9 mouse cellular contexts compared by ENCODE assay signal in genomic region chr17:35232659-35233058, GRCm38 (mm10). TPM values are rescaled to one million over a fixed set of nuclear protein-coding genes. Genes with fewer than 3 reads are reported as not detected.
DNase-seq lines count a peak whose midpoint lies in the region; ATAC-seq and TF ChIP-seq lines count a peak whose summit lies in the region.
"Had no signal": no experiment of that assay in that cellular context is flagged by ENCODE, and none has a peak within 500 bp of the region (broad histone marks: within the 10 kb centered on the region; RNA-seq: fewer than 3 reads in every experiment).

No protein-coding gene starts in this region.

- 75% methylated on average over 5 of the region's 5 CpGs for WGBS in heart, embryonic 13.5 days
- WGBS in intestine, postnatal 0 days = 60% methylated on average over 5 of the region's 5 CpGs
- 92% methylated on average over 5 of the region's 5 CpGs for WGBS in midbrain, embryonic 16.5 days

- peaks cover 37% of the 10 kb centered on the region for H3K4me1 ChIP-seq in heart, embryonic 13.5 days
- peaks cover 79% of the 10 kb centered on the region for H3K4me1 ChIP-seq in megakaryocyte, embryonic 14.5 days
- no peaks in the 10 kb centered on the region; the same call in 1 of the 2 replicates for H3K4me1 ChIP-seq in intestine, postnatal 0 days (replicated peaks; ENCODE audit: control insufficient read depth, insufficient read depth, low read length)
- peaks cover 22% of the 10 kb centered on the region for H3K4me1 ChIP-seq in midbrain, embryonic 16.5 days (ENCODE audit: control insufficient read depth, insufficient read depth, low read length)

- peak overlapping the region; percentile 94; the same call in 1 of the 2 replicates for H3K9ac ChIP-seq in heart, embryonic 13.5 days
- H3K9ac ChIP-seq in intestine, postnatal 0 days (ENCODE audit: low read depth, low read length) = no peak overlapping the region
- H3K9ac ChIP-seq in midbrain, embryonic 16.5 days (ENCODE audit: low read depth, low read length) = no peak overlapping the region

- H3K36me3 ChIP-seq in heart, embryonic 13.5 days = peaks cover 53% of the 10 kb centered on the region
- peaks cover 66% of the 10 kb centered on the region for H3K36me3 ChIP-seq in megakaryocyte, embryonic 14.5 days (replicated peaks; ENCODE audit: low read length)
- peaks cover 49% of the 10 kb centered on the region for H3K36me3 ChIP-seq in intestine, postnatal 0 days (ENCODE audit: control insufficient read depth, insufficient read depth)
- H3K36me3 ChIP-seq in midbrain, embryonic 16.5 days (ENCODE audit: control insufficient read depth, insufficient read depth, low read length) = peaks cover 11% of the 10 kb centered on the region

- no peak for ATAC-seq in heart, embryonic 13.5 days (ENCODE audit: extremely low read depth, insufficient number of reproducible peaks, low FRiP score, low TSS enrichment)
- ATAC-seq in megakaryocyte, adult 5-6 weeks (ENCODE audit: poor library complexity, severe bottlenecking) = no peak
- no peak for ATAC-seq in intestine, postnatal 0 days
- no peak for ATAC-seq in midbrain, embryonic 16.5 days

- H3K4me2 ChIP-seq in heart, embryonic 13.5 days = 0 out of 2 replicates have a peak overlapping the region, but pooled peaks have one; percentile 25
- H3K4me2 ChIP-seq in intestine, postnatal 0 days (replicated peaks; ENCODE audit: low read depth) = peak overlapping the region; percentile 17; the same call in 1 of the 2 replicates
- H3K4me2 ChIP-seq in midbrain, embryonic 16.5 days (ENCODE audit: low read length) = no peak overlapping the region

- no peak overlapping the region for H3K4me3 ChIP-seq in heart, embryonic 13.5 days
- peak overlapping the region; percentile 84 for H3K4me3 ChIP-seq in megakaryocyte, embryonic 14.5 days (replicated peaks)
- H3K4me3 ChIP-seq in intestine, postnatal 0 days (ENCODE audit: low read depth, low read length) = no peak overlapping the region
- no peak overlapping the region for H3K4me3 ChIP-seq in midbrain, embryonic 16.5 days (ENCODE audit: low read depth, low read length)

- H3K27me3 ChIP-seq in heart, embryonic 13.5 days (replicated peaks) = no peaks in the 10 kb centered on the region
- no peaks in the 10 kb centered on the region for H3K27me3 ChIP-seq in megakaryocyte, embryonic 14.5 days (replicated peaks)
- H3K27me3 ChIP-seq in intestine, postnatal 0 days (replicated peaks; ENCODE audit: control insufficient read depth, insufficient read depth, low read length) = no peaks in the 10 kb centered on the region
- no peaks in the 10 kb centered on the region for H3K27me3 ChIP-seq in midbrain, embryonic 16.5 days (ENCODE audit: control insufficient read depth, insufficient read depth, low read depth, low read length)

- no peak for DNase-seq in heart, postnatal 25 days (ENCODE audit: low spot score)
- peak; percentile 54 to 62 for DNase-seq in thymus, postnatal 10 days (ENCODE audit: low spot score in 2 of 2)
- no peak for DNase-seq in ovary, postnatal 14 days (ENCODE audit: low spot score)

- H3K27ac ChIP-seq in heart, embryonic 13.5 days (replicated peaks) = peak overlapping the region; percentile 98
- H3K27ac ChIP-seq in intestine, postnatal 0 days (ENCODE audit: low read depth, low read length) = 0 out of 2 replicates have a peak overlapping the region, but pooled peaks have one; percentile 15
- H3K27ac ChIP-seq in midbrain, embryonic 16.5 days (ENCODE audit: low read length) = no peak overlapping the region

- intact Hi-C loops in heart, postnatal 25 days (cut with DNase I) = loop anchor here (1.0 to 10.0 kb wide), 3 partner anchors 54 to 208 kb away; partner anchors contain the start of gene Sapcd1

- TF ChIP-seq CTCF in intestine, postnatal 0 days (IDR thresholded peaks at IDR 0.05; ENCODE audit: low read depth) = no peak

- no peaks in the 10 kb centered on the region for H3K9me3 ChIP-seq in heart, embryonic 13.5 days
- H3K9me3 ChIP-seq in megakaryocyte, embryonic 14.5 days = no peaks in the 10 kb centered on the region
- H3K9me3 ChIP-seq in intestine, postnatal 0 days (ENCODE audit: control insufficient read depth) = no peaks in the 10 kb centered on the region
- H3K9me3 ChIP-seq in midbrain, embryonic 16.5 days (replicated peaks; ENCODE audit: control insufficient read depth, low read length, poor library complexity, severe bottlenecking) = no peaks in the 10 kb centered on the region

RNA-seq across cellular contexts. Expression of gene Atp6v1g2, which starts 0.8 kb away (rescaled TPM):
- polyA plus RNA-seq in heart, embryonic 13.5 days (2015; fragmentation: Nextera tagmentation; extraction: Ambion mirVana) = 10.6 and 10.7 TPM in 2 replicates
- total RNA-seq in heart, postnatal 25 days (2021) = 1 to 10 TPM; 2.5 to 2.8 TPM
- 0.86 TPM in 1 of 2 replicates, not detected in the other for polyA plus RNA-seq in megakaryocyte, embryonic 14.5 days (2012; ENCODE audit: insufficient read depth, low replicate concordance)
- total RNA-seq in megakaryocyte, adult 5-6 weeks (2015) = 6.2 and 6.9 TPM in 2 replicates
- total RNA-seq in megakaryocyte, adult 5-6 weeks (2017) = 3.0 and 3.6 TPM in 2 replicates
- polyA plus RNA-seq in intestine, postnatal 0 days (2015; fragmentation: Nextera tagmentation; extraction: Ambion mirVana) = 4.1 and 4.3 TPM in 2 replicates
- polyA plus RNA-seq in midbrain, embryonic 16.5 days (2015; fragmentation: Nextera tagmentation; extraction: Ambion mirVana) = 111 and 139 TPM in 2 replicates

RNA-seq across cellular contexts. Expression of gene Nfkbil1, which starts 2.9 kb away (rescaled TPM):
- polyA plus RNA-seq in heart, embryonic 13.5 days (2015; fragmentation: Nextera tagmentation; extraction: Ambion mirVana) = 7.6 and 8.1 TPM in 2 replicates
- 1 to 10 TPM; 8.2 to 8.7 TPM for total RNA-seq in heart, postnatal 25 days (2021)
- 31.8 and 57.1 TPM in 2 replicates for polyA plus RNA-seq in megakaryocyte, embryonic 14.5 days (2012; ENCODE audit: insufficient read depth, low replicate concordance)
- total RNA-seq in megakaryocyte, adult 5-6 weeks (2015) = 2.2 and 4.5 TPM in 2 replicates
- 10.2 and 13.3 TPM in 2 replicates for total RNA-seq in megakaryocyte, adult 5-6 weeks (2017)
- polyA plus RNA-seq in intestine, postnatal 0 days (2015; fragmentation: Nextera tagmentation; extraction: Ambion mirVana) = 8.1 and 8.2 TPM in 2 replicates
- polyA plus RNA-seq in midbrain, embryonic 16.5 days (2015; fragmentation: Nextera tagmentation; extraction: Ambion mirVana) = 9.2 and 9.4 TPM in 2 replicates

RNA-seq across cellular contexts. Expression of gene Ddx39b, which starts 8.9 kb away (rescaled TPM):
- 279 TPM in 2 replicates for polyA plus RNA-seq in heart, embryonic 13.5 days (2015; fragmentation: Nextera tagmentation; extraction: Ambion mirVana)
- total RNA-seq in heart, postnatal 25 days (2021) = 10 to 100 TPM; 89.2 to 99.4 TPM
- polyA plus RNA-seq in megakaryocyte, embryonic 14.5 days (2012; ENCODE audit: insufficient read depth, low replicate concordance) = 83.5 and 158 TPM in 2 replicates
- total RNA-seq in megakaryocyte, adult 5-6 weeks (2015) = 166 TPM in 2 replicates
- 115 and 125 TPM in 2 replicates for total RNA-seq in megakaryocyte, adult 5-6 weeks (2017)
- polyA plus RNA-seq in intestine, postnatal 0 days (2015; fragmentation: Nextera tagmentation; extraction: Ambion mirVana) = 125 and 127 TPM in 2 replicates
- 339 and 357 TPM in 2 replicates for polyA plus RNA-seq in midbrain, embryonic 16.5 days (2015; fragmentation: Nextera tagmentation; extraction: Ambion mirVana)

RNA-seq across cellular contexts. Expression of gene Gm16181, which starts 12.0 kb away (rescaled TPM):
- polyA plus RNA-seq in heart, embryonic 13.5 days (2015; fragmentation: Nextera tagmentation; extraction: Ambion mirVana) = not detected in 2 replicates
- total RNA-seq in heart, postnatal 25 days (2021) = under 1 TPM; 0.50 to 0.65 TPM
- not detected in 2 replicates for polyA plus RNA-seq in megakaryocyte, embryonic 14.5 days (2012; ENCODE audit: insufficient read depth, low replicate concordance)
- 0.76 and 2.5 TPM in 2 replicates for total RNA-seq in megakaryocyte, adult 5-6 weeks (2015)
- total RNA-seq in megakaryocyte, adult 5-6 weeks (2017) = 0.88 and 4.0 TPM in 2 replicates
- polyA plus RNA-seq in intestine, postnatal 0 days (2015; fragmentation: Nextera tagmentation; extraction: Ambion mirVana) = 0.23 and 0.30 TPM in 2 replicates
- 0.38 and 0.57 TPM in 2 replicates for polyA plus RNA-seq in midbrain, embryonic 16.5 days (2015; fragmentation: Nextera tagmentation; extraction: Ambion mirVana)
- total RNA-seq: MEL had no signal

RNA-seq across cellular contexts. Expression of gene Lta, which starts 27.5 kb away (rescaled TPM):
- polyA plus RNA-seq in heart, embryonic 13.5 days (2015; fragmentation: Nextera tagmentation; extraction: Ambion mirVana) = not detected in 2 replicates
- not detected for total RNA-seq in heart, postnatal 25 days (2021)
- 0.85 TPM in 1 of 2 replicates, not detected in the other for polyA plus RNA-seq in megakaryocyte, embryonic 14.5 days (2012; ENCODE audit: insufficient read depth, low replicate concordance)
- 0.11 TPM in 1 of 2 replicates, not detected in the other for total RNA-seq in megakaryocyte, adult 5-6 weeks (2015)
- total RNA-seq in megakaryocyte, adult 5-6 weeks (2017) = 0.24 TPM in 1 of 2 replicates, not detected in the other
- 0.10 and 0.42 TPM in 2 replicates for polyA plus RNA-seq in intestine, postnatal 0 days (2015; fragmentation: Nextera tagmentation; extraction: Ambion mirVana)
- polyA plus RNA-seq in midbrain, embryonic 16.5 days (2015; fragmentation: Nextera tagmentation; extraction: Ambion mirVana) = 0.45 and 1.1 TPM in 2 replicates
- total RNA-seq: MEL had no signal

Comparison
In these comparisons a context has a peak if more than half of its experiments do, and no peak if none do; other contexts are left out.
1. DNase-seq: peak in thymus, postnatal 10 days (2 of 2); none in heart, postnatal 25 days (single experiment) and ovary, postnatal 14 days (single experiment).